Comparison of ENCODE assay signal across 9 mouse cellular contexts in the genomic region with DNA sequence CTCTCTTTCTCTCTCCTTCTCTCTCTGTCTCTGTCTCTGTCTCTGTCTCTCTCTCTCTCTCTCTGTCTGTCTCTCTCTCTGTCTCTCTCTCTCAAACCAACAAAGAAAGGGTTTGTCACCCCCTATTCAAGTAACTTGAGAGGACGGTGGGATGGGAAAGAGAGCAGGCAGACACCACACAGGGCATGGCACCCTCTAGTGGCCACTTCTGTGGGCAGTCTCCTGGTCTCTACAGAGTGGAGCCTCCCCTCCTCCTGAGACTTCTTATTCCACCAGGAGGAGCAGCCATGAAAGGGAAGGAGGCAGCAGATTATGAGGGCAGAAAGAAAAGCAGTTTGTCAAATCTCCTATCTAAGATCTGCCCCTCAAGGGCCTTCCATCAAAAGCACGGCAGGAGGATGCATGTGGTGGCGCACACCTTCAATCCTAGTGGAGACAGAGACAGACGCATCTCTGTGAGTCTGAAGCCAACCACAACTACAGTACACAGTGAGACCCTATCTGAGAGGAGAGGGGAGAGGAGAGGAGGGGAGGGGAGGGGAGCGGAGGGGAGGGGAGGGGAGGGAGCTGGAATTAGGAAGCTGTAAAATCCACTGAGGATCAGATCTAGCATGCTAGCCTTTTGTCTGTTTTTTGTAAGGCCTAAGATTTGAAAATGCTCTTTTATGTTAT.
A peak's percentile ranks its signal among the peaks of the same experiment; 100 is the strongest.
DNase-seq lines count a peak whose midpoint lies in the region; ATAC-seq and TF ChIP-seq lines count a peak whose summit lies in the region.
"Had no signal": no experiment of that assay in that cellular context is flagged by ENCODE, and none has a peak within 500 bp of the region (broad histone marks: within the 10 kb centered on the region; RNA-seq: fewer than 3 reads in every experiment).

No protein-coding gene starts in this region.

- H3K9me3 ChIP-seq in limb, embryonic 14.5 days (ENCODE audit: control insufficient read depth, low read length): no peaks in the 10 kb centered on the region
- H3K9me3 ChIP-seq: limb, embryonic 15.5 days had no signal

- no peak for TF ChIP-seq POLR2A in limb, embryonic 14.5 days (IDR thresholded peaks at IDR 0.05; ENCODE audit: borderline replicate concordance, extremely low read depth, insufficient read depth, insufficient read length)

- no peaks in the 10 kb centered on the region for H3K27me3 ChIP-seq in limb, embryonic 14.5 days (ENCODE audit: control insufficient read depth, insufficient read depth, low read length)
- H3K27me3 ChIP-seq: limb, embryonic 15.5 days had no signal

- H3K4me1 ChIP-seq in limb, embryonic 14.5 days (ENCODE audit: control insufficient read depth, insufficient read depth, low read length): peaks cover 7% of the 10 kb centered on the region; the same call in 1 of the 2 replicates

- H3K36me3 ChIP-seq in limb, embryonic 14.5 days (ENCODE audit: control insufficient read depth, insufficient read depth, low read length): peaks cover 12% of the 10 kb centered on the region
- H3K36me3 ChIP-seq: limb, embryonic 15.5 days had no signal

- peak; percentile 56; the same call in 1 of the 2 replicates for ATAC-seq in granulocyte monocyte progenitor cell, adult 5-6 weeks (replicated peaks; ENCODE audit: poor library complexity, severe bottlenecking)
- peak; percentile 78; the same call in 1 of the 2 replicates for ATAC-seq in limb, embryonic 14.5 days (ENCODE audit: low FRiP score, low read depth)

- WGBS in limb, embryonic 14.5 days: 53% methylated on average over 5 of the region's 5 CpGs

- no peak overlapping the region for H3K9ac ChIP-seq in limb, embryonic 14.5 days (ENCODE audit: low read depth, low read length, severe bottlenecking)
- H3K9ac ChIP-seq: limb, embryonic 15.5 days had no signal

- DNase-seq in 3T3-L1 (ENCODE audit: low read depth, low spot score) (peak; percentile 68), adipocyte (ENCODE audit: low spot score) (peak; percentile 43)
- DNase-seq in embryo, embryonic 11 days: peak; percentile 87
- DNase-seq in kidney, adult 9 months: peak; percentile 64
- peak; percentile 69 for DNase-seq in limb, embryonic 14.5 days (ENCODE audit: low spot score)
- DNase-seq in neural tube, embryonic 10.5 days (ENCODE audit: extremely low spot score, low spot score): peak; percentile 79
- DNase-seq in testis, postnatal 14 days (ENCODE audit: low spot score): peak; percentile 29

- H3K4me3 ChIP-seq in limb, embryonic 14.5 days (replicated peaks; ENCODE audit: low read length): no peak overlapping the region
- H3K4me3 ChIP-seq: limb, embryonic 15.5 days had no signal

- H3K27ac ChIP-seq in limb, embryonic 14.5 days (replicated peaks; ENCODE audit: low read depth, low read length): no peak overlapping the region
- H3K27ac ChIP-seq: limb, embryonic 15.5 days had no signal

- no peak overlapping the region for H3K4me2 ChIP-seq in limb, embryonic 14.5 days (replicated peaks; ENCODE audit: low read depth, low read length, severe bottlenecking)
- H3K4me2 ChIP-seq: limb, embryonic 15.5 days had no signal

Comparison
In these comparisons a context has a peak if more than half of its experiments do, and no peak if none do; other contexts are left out.
1. DNase-seq: peak in every context shown above with its lines; median percentile 87 in embryo, embryonic 11 days; 79 in neural tube, embryonic 10.5 days; 69 in limb, embryonic 14.5 days; 68 in 3T3-L1; 64 in kidney, adult 9 months; 43 in adipocyte; 29 in testis, postnatal 14 days.